Mouse (Mus musculus) thymus, postnatal 10 days (tissue): ENCODE data around the gene Abhd15.
"Not testable (repeated sequence)": the region's sequence is repeated elsewhere in the genome, so short reads cannot be mapped to it uniquely, and the experiment has no call there.

Source experiments
- DNase-seq, 2 experiments: peaks; one replicate each; pipeline ENCODE4 v3.0.0; 2021; ENCODE audit warnings: low spot score in 2 of 2

The Abhd15 gene

DNA sequence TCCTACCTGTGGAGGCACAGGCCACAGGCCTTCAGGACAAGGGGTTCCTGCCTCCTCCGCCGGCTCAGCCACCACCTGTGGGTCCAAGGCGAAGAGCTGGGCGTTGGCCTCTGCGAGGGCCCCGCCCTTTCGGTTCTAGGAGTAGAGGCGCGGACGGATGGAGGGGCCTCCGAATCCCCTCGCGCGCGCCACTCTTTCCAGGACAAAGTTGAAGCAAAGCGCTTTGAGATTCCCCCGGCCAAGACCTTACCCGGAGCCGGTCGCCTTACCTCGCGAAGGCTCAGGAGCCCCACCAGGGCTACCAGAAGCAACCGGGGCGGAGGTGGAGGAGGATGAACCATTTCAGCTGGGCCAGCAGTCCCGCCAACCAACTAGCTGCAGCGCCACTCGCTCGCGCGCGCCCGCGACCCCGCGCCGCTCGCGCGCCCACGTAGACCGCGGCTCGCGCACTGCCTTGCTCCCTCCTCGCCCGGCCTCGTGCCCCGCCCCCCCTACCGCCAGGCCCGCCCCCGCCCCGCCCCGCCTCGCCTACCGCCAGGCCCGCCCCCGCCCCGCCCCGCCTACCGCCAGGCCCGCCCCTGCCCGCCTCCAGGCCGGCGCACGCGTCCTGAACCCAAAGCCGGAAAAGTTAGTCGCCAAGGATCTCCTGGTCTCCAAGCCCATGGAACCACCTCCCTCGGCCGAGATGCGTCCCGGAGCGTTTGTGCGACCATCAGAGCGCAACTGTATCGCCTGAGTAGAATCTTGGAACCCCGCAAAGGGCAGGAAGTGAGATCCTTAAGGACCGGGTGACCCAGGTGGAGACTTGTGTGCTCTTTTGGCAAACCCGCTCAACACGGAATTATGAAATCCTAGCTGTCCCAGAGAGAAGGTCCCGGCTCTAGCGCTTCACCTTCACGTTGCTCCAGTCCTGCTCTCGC, 1.8 kb upstream of the Abhd15 start:
- peak; percentile 82 to 90 for DNase-seq

DNA sequence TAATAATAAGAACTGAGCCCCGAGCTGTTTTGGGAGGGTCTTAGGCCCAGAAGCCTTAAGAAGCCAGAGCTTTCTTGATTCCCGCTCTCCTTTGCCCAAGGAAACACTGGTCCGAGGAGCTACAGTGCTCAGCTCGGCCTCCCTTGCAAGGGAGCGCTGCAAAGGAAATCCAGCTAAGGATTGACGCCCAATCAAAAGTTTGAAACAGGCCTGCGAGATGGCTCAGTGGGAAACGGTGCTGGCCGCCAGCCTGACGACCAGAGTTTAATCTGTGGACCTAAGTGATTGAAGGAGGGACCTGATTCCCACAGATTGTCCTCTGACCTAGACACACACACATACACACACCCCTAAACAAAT, 1.1 kb upstream of the Abhd15 start:
- DNase-seq: no peak

DNA sequence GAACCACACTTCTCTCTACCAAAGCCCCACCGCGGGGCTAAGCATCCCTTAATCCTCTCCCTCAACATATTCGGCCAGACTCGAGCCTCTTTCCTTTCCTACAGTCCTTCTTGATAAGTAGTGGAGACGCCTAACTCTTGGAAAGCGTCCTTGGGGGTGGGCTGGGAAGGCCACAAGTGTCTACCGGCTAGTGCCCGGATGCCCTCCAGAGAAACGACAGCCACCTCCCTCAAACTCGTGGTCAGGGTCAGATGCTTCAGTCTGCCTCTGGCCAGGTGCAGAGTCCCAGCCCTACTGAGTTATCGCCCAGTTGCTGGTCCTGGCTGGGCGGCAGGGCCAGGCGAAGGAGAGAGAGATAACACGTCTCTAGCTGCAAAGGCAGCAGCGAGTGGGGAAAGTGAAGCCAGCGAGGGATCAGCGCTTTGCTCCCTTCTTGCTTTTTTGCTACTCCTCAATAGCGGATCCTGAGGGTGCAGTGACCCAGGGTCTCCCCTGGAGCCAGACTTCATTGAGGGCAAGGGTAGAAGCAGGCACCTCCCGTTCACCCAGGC, 565 bp upstream of the Abhd15 start:
- no peak for DNase-seq

- DNase-seq: peak in 1 of 2 experiments; percentile 45
Observed at GRCm38 (mm10) chr11:77515637-77516552, 974 bp downstream of the Abhd15 start, which contains the start of gene Trp53i13. Gene Trp53i13, minus strand, starts transcription at chr11:77515980.

DNA sequence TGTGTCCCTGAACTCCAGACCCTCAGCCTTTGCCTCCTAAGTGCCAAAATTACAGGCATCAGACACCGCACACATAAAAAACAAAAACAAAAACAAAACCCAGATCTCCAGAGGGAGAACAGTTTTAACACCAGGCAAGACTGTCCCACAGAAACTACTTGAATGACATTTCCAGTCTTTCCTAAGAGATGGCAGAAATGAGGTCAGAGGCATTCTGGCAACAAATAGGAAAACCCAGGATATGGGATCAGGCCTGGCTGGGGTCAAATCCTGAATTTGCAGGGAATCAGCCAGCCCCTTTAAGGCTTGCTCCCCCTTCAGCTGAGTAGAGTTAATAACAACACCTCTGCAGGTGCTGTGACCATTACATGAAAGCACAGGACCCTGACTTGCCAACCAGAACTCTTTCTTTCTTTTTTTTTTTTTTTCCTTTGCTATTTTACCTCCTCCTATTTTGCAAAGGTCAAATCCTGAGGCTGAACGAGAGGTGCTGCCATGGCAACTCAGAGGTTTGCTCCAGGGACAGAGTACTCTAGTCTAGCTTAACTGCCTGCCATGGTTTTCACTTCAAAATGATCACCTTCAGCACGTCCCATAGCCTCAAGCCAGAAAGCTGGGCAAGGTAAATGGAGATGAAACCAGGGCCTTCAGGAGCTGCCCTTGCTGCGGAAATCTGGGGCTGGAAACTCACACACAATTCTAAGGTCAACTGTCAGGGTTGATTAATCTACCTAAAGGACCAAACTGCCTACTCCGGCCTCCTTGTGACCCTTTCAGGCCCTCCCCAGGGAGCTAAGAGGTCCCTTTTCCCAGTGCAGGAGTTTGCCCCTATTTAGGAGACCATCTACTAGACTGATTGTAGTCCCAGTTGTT, 1.9 kb downstream of the Abhd15 start:
- DNase-seq: no peak

GRCm38 (mm10) chr11:77518051-77518798, 3.3 kb downstream of the Abhd15 start:
- DNase-seq: peak in 1 of 2 experiments; percentile 45

GRCm38 (mm10) chr11:77519043-77519442, 4.1 kb downstream of the Abhd15 start, which contains the start of gene Gm10392:
Gene Gm10392, minus strand, starts transcription at chr11:77519198.
- DNase-seq: peak; percentile 79 to 82

DNA sequence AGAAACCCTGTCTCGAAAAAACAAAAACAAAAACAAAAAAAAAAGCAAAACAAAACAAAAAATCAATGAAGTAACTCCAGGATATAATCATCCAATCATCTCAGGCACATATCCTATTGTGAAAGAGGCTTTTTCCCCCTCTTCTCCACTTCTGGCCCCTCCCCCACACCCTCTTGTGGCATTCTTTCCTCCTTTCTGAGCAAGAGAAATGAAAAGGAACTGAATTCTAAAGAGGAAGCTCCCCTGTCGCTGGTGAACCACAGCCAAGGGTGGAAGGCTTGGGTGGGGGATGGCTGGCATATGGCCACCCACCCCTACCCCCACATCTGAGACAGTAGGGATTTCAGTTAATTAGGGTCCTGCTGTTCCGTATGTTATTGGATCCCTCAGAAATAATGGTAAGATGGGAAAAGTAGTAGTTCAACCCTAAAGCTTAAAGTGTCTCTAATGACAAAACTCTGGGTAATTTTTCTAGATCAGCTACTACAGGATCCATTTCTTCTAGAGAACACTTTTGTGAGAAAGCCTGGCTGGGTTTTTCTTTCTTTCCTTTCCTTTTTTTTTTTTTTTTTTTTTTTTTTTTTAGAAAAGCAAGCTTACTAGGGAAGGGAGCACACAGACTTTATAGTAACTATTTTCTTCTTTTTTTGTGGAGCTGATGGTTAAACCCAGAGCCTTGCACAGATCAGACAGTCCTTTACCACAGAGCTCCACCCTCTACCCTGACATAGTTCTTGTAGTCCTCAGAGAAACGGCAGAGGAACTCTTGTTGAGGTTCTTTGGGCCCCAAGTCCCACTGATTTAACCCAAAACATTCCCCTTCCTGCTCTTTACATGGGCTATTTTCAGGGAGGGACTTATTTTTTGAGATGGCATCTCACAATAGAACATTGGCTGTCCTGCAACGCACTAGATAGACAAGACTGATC, 5.9 kb downstream of the Abhd15 start:
- DNase-seq: peak; percentile 58 to 61

DNA sequence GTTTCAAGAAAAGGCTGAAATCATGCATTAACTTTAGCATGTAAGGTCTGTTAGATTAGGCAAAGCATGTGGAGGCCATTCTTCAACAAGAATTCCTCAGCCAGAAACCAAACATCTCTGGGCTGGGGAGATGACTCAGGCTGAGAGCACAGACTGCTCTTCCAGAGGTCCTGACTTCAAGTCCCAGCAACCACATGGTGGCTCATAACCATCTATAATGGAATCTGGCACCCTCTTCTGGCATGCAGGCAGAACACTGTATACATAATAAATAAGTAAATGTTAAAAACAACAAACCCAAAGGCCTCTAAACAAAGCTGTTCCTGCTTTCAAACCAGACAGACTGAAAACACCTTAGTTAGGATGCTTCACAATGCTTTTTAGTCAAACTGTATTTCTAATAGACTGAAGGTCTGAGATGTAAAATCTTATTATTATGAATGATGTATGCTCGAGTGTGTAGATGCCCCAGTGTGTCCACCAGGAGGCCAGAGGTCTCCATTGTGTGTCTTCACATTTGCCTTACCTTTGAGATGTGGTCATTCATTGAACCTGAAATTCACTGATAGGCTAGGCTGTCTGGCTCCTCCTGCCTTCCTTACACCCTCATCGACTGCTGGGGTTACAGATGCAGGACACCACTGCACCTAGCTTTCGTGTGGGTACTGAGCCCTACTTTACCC, 11.0 kb downstream of the Abhd15 start:
- no peak for DNase-seq

GRCm38 (mm10) chr11:77528420-77528819, 13.5 kb downstream of the Abhd15 start:
- not testable (repeated sequence) for DNase-seq

DNA sequence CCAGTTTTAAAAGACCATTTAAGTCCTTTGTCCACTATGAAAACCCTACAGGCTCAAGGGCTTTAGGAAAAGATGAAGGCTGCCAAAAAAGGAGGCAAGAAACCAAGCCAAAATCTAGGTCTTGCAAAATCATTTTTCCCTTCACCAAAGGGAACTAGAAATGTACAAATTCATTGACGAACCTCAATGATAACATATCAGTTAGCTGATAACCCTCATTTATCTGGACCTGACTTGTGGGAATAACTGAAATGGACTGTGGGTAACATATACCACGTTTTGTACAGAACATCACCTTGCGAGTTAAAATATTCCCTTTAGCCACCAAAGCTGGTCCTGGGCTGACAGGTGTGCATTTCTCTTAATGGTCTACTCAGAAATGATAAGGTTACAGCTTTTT, 14.7 kb downstream of the Abhd15 start:
- no peak for DNase-seq

- no peak for DNase-seq
Observed at GRCm38 (mm10) chr11:77530862-77531261, 15.9 kb downstream of the Abhd15 start.

DNA sequence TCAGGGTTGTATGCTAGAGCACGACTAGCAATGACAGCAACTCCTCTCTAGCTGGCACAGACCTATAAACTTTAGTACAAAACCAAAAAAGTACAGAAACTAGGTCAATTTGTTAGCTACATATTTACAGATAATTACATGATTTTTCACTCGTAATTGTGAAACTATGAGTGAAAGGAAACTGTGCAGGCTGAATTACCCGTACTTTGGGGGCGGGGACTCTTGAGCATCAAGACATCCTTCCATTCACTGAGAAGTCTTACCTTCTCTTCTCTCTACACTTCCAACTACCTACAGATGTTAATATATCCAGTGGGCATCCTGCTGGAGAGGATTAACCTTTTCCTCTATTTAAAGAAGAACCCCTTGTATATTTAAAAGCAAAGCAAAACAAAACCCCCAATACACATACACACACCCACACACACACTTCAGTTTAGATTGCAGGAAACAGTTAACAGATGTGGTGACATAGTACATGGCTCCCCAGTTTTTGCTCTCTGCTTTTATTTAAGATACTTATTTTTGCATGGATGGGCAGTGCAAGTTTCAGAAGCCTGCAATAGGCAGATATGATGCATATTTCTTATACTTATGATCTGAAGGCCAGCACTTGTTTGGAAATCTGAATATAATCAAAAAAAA, 17.4 kb downstream of the Abhd15 start:
- no peak for DNase-seq

- no peak for DNase-seq
Observed at GRCm38 (mm10) chr11:77545261-77545660, 30.3 kb downstream of the Abhd15 start.

DNA sequence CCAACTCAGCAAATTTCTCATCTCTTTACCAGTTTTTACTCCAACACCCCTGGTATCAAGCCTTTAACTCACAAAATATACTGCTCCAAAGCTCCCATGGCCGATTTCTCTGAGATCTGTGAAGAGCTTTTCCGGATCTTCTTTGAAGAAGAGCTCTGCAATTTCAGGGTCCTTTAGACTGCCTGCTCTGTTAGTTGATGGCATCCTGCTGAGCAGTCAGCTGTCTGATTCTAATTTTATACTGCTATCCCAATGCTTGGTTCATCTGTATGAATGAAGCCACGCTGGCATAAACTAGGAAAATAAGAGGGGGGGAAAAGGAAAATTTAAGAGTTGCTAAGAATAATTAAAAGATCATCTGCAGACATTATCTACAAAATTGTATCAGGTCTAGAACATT, 70.3 kb downstream of the Abhd15 start:
- DNase-seq: no peak
